9 mouse cellular contexts compared by ENCODE assay signal in genomic region chr19:21571223-21571980, GRCm38 (mm10).
DNase-seq lines count a peak whose midpoint lies in the region; ATAC-seq and TF ChIP-seq lines count a peak whose summit lies in the region.
"Had no signal": no experiment of that assay in that cellular context is flagged by ENCODE, and none has a peak within 500 bp of the region (broad histone marks: within the 10 kb centered on the region; RNA-seq: fewer than 3 reads in every experiment).

No protein-coding gene starts in this region.

- ATAC-seq in forebrain, embryonic 14.5 days: peak; percentile 86
- ATAC-seq in liver, embryonic 14.5 days (ENCODE audit: insufficient read depth): no peak
- peak; percentile 75 for ATAC-seq in neural tube, embryonic 12.5 days (ENCODE audit: low FRiP score, low read depth)

- H3K4me1 ChIP-seq in forebrain, embryonic 14.5 days (ENCODE audit: control insufficient read depth, insufficient read depth, low read length): no peaks in the 10 kb centered on the region
- peaks cover 0 to 18% of the 10 kb centered on the region in 2 experiments; a peak in 2 of 4 replicates for H3K4me1 ChIP-seq in liver, embryonic 14.5 days (replicated peaks; ENCODE audit: control insufficient read depth in 2 of 2, insufficient read depth in 2 of 2, low read length in 1 of 2)
- H3K4me1 ChIP-seq in neural tube, embryonic 12.5 days: no peaks in the 10 kb centered on the region
- no peaks in the 10 kb centered on the region for H3K4me1 ChIP-seq in testis, adult 2 months (ENCODE audit: control insufficient read depth, insufficient read depth, low read length)
- H3K4me1 ChIP-seq: embryonic facial prominence, embryonic 13.5 days had no signal

- intact Hi-C loops in heart, postnatal 10 days (cut with DNase I): loop anchor here (1.0 to 5.0 kb wide), 4 partner anchors 81 to 371 kb away; partner anchors contain the start of genes 1110059E24Rik and Abhd17b

- H3K9ac ChIP-seq in forebrain, embryonic 14.5 days (ENCODE audit: low read length): no peak overlapping the region
- H3K9ac ChIP-seq in liver, embryonic 14.5 days (replicated peaks): no peak overlapping the region
- H3K9ac ChIP-seq in neural tube, embryonic 12.5 days: no peak overlapping the region
- H3K9ac ChIP-seq: embryonic facial prominence, embryonic 13.5 days had no signal

- no peak for TF ChIP-seq EP300 in liver, embryonic 14.5 days (IDR thresholded peaks at IDR 0.05; ENCODE audit: low read depth)

- peak; percentile 73 to 76 for DNase-seq in CD8-positive naive resting alpha-beta T cell, adult 2 months (ENCODE audit: low read depth in 2 of 2, low spot score in 2 of 2)
- DNase-seq in c-Kit-positive CD71-positive TER-119-negative erythroid progenitor cells, embryonic 14.5 days (ENCODE audit: low read depth): peak; percentile 62
- DNase-seq in forebrain, embryonic 14.5 days (ENCODE audit: low spot score): peak; percentile 86
- peak; percentile 90 to 94 for DNase-seq in heart, postnatal 10 days
- peak; percentile 90 to 98 for DNase-seq in kidney, postnatal 36 days
- DNase-seq in liver, embryonic 14.5 days (ENCODE audit: low read depth in 3 of 3, low spot score in 3 of 3): peak; percentile 33 to 54 (median 38)

- H3K4me2 ChIP-seq in forebrain, embryonic 14.5 days (ENCODE audit: low read length): no peak overlapping the region
- no peak overlapping the region for H3K4me2 ChIP-seq in liver, embryonic 14.5 days (ENCODE audit: low read depth)
- no peak overlapping the region for H3K4me2 ChIP-seq in neural tube, embryonic 12.5 days (replicated peaks)
- H3K4me2 ChIP-seq: embryonic facial prominence, embryonic 13.5 days had no signal

- H3K9me3 ChIP-seq in forebrain, embryonic 14.5 days (replicated peaks; ENCODE audit: control insufficient read depth, low read length): no peaks in the 10 kb centered on the region
- no peaks in the 10 kb centered on the region for H3K9me3 ChIP-seq in liver, embryonic 14.5 days (ENCODE audit: control insufficient read depth, low read length)
- no peaks in the 10 kb centered on the region for H3K9me3 ChIP-seq in neural tube, embryonic 12.5 days
- H3K9me3 ChIP-seq: embryonic facial prominence, embryonic 13.5 days had no signal

- WGBS in forebrain, embryonic 14.5 days: 49% methylated on average over 16 of the region's 16 CpGs
- WGBS in liver, embryonic 14.5 days (ENCODE audit: insufficient replicate concordance): 36% methylated on average over 16 of the region's 16 CpGs
- 36% methylated on average over 16 of the region's 16 CpGs for WGBS in neural tube, embryonic 12.5 days

- no peak overlapping the region for H3K4me3 ChIP-seq in forebrain, embryonic 14.5 days (ENCODE audit: low read depth, low read length)
- no peak overlapping the region for H3K4me3 ChIP-seq in liver, embryonic 14.5 days (ENCODE audit: insufficient read depth in 1 of 2, low read depth in 2 of 2, low read length in 2 of 2)
- H3K4me3 ChIP-seq in neural tube, embryonic 12.5 days: no peak overlapping the region
- no peak overlapping the region for H3K4me3 ChIP-seq in testis, adult 2 months (ENCODE audit: control insufficient read depth, low read depth, low read length)
- H3K4me3 ChIP-seq: embryonic facial prominence, embryonic 13.5 days had no signal

- TF ChIP-seq CTCF in liver, embryonic 14.5 days (IDR thresholded peaks at IDR 0.05; ENCODE audit: low read depth): peak; percentile 91
- TF ChIP-seq CTCF in testis, adult 2 months (IDR thresholded peaks at IDR 0.05; ENCODE audit: control insufficient read depth, insufficient read depth, insufficient replicate concordance, low read depth, low read length): peak; percentile 83

- no peak overlapping the region for H3K27ac ChIP-seq in forebrain, embryonic 14.5 days (ENCODE audit: low read depth, low read length)
- no peak overlapping the region for H3K27ac ChIP-seq in liver, embryonic 14.5 days
- H3K27ac ChIP-seq in neural tube, embryonic 12.5 days: no peak overlapping the region
- no peak overlapping the region for H3K27ac ChIP-seq in testis, adult 2 months (ENCODE audit: control insufficient read depth, insufficient read depth, low read depth, low read length)
- H3K27ac ChIP-seq: embryonic facial prominence, embryonic 13.5 days had no signal

- TF ChIP-seq POLR2A in testis, adult 2 months (IDR thresholded peaks at IDR 0.05; ENCODE audit: control insufficient read depth, low read depth, low read length): no peak

- no peaks in the 10 kb centered on the region for H3K27me3 ChIP-seq in forebrain, embryonic 14.5 days (replicated peaks; ENCODE audit: control insufficient read depth, insufficient read depth, low read length)
- no peaks in the 10 kb centered on the region for H3K27me3 ChIP-seq in liver, embryonic 14.5 days (ENCODE audit: control insufficient read depth, insufficient read depth, low read length)
- no peaks in the 10 kb centered on the region for H3K27me3 ChIP-seq in neural tube, embryonic 12.5 days (replicated peaks)
- no peaks in the 10 kb centered on the region for H3K27me3 ChIP-seq in testis, adult 2 months (ENCODE audit: control insufficient read depth, insufficient read depth, low read length)
- H3K27me3 ChIP-seq: embryonic facial prominence, embryonic 13.5 days had no signal

- no peaks in the 10 kb centered on the region for H3K36me3 ChIP-seq in forebrain, embryonic 14.5 days (ENCODE audit: control insufficient read depth, insufficient read depth, low read length)
- H3K36me3 ChIP-seq in liver, embryonic 14.5 days (replicated peaks; ENCODE audit: control insufficient read depth, insufficient read depth, low read depth): no peaks in the 10 kb centered on the region
- no peaks in the 10 kb centered on the region for H3K36me3 ChIP-seq in neural tube, embryonic 12.5 days
- no peaks in the 10 kb centered on the region for H3K36me3 ChIP-seq in testis, adult 2 months (ENCODE audit: control insufficient read depth, insufficient read depth, low read length)
- H3K36me3 ChIP-seq: embryonic facial prominence, embryonic 13.5 days had no signal

Comparison
In these comparisons a context has a peak if more than half of its experiments do, and no peak if none do; other contexts are left out.
1. DNase-seq: peak in every context shown above with its lines; median percentile 94 in kidney, postnatal 36 days; 92 in heart, postnatal 10 days; 86 in forebrain, embryonic 14.5 days; 74 in CD8-positive naive resting alpha-beta T cell, adult 2 months; 62 in c-Kit-positive CD71-positive TER-119-negative erythroid progenitor cells, embryonic 14.5 days; 38 in liver, embryonic 14.5 days.